Mouse (Mus musculus) liver, embryonic 14.5 days (tissue): ENCODE measurements around the gene Itgb6.

Experiments used
- CTCF ChIP-seq: IDR thresholded peaks from 2 replicates; pipeline ENCODE4 v1.5.1; 2016; ENCODE audit warnings: antibody characterized with exemption, low read depth, control low read depth
- EP300 ChIP-seq: IDR thresholded peaks from 2 replicates; pipeline ENCODE4 v1.6.1; 2016; ENCODE audit warnings: antibody characterized with exemption, low read depth

DNA sequence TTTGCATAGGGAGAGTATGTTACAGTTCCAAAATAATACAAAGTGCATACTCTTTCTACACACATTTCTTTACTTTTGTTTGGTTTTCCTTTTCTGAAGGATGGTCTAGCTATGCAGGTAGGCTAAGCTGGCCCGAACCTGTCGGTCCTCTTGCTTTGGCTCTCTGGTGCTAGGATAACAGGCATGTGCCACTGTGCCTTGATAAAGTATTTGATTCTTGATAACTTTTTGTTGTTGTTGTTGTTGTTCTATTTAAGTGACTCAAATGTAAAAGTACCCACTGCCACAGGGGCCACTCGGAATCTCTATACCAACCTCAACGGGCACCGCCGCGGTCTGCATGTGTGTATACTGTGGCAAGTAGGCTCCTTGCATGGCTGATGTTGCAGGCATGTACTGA is 32.7 kb upstream of the Itgb6 start:
- TF ChIP-seq CTCF = no peak
- no peak for TF ChIP-seq EP300
